Mouse (Mus musculus) right cerebral cortex, postnatal 14 days (tissue): Measurements from ENCODE around the gene A730009L09Rik.

Experiments
- DNase-seq: peaks from one replicate; pipeline ENCODE4 v3.0.0; 2022

The A730009L09Rik gene

GRCm38 (mm10) chr16:84560279-84560602, 45.3 kb downstream of the A730009L09Rik start:
- no peak for DNase-seq
